Mouse (Mus musculus): ENCODE results near the gene Hibadh. TPM values are rescaled to one million over a fixed set of nuclear protein-coding genes. Genes with fewer than 3 reads are reported as not detected.
"Not testable (repeated sequence)": the region's sequence is repeated elsewhere in the genome, so short reads cannot be mapped to it uniquely, and the experiment has no call there.

Gene Hibadh
- 65.7 and 74.4 TPM in 2 replicates for total RNA-seq (2017)

DNA sequence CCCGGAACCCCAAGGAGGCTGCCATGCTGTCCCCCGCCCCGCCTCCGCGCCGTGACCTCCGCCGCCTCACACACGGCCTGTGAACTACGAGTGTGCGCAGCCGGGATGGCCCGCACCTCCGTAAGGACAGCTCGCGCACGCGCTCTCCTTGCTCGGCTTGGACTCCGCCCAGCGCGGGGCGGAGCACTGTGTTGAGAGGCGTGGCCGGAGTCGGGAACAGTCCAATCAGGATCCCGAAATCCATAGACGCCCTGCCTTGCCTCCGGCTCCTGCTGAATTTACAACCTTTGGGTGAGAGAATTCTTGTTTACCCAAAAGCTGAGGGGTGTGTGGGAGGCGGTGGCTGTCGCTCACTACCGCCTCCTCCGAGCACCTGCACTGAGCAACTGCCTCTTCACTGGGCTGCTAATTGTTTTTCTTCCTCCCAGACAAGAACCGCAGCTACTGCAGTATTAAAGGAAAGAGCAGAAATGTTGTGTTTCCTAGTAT lies at the start of gene Hibadh:
TSS of gene Hibadh (minus strand) at position 166 of the 489 bp plus-strand sequence.
- ATAC-seq (replicated peaks in 1 of 2; ENCODE audit: insufficient read depth in 1 of 2, low FRiP score in 2 of 2, low TSS enrichment in 1 of 2, low read depth in 1 of 2, poor library complexity in 2 of 2, severe bottlenecking in 2 of 2), result peak; percentile 96 to 99

- no peak for ATAC-seq (replicated peaks in 1 of 2; ENCODE audit: insufficient read depth in 1 of 2, low FRiP score in 2 of 2, low TSS enrichment in 1 of 2, low read depth in 1 of 2, poor library complexity in 2 of 2, severe bottlenecking in 2 of 2)
Measured at GRCm38 (mm10) chr6:52686901-52687500, 46.8 kb upstream of the Hibadh start.

DNA sequence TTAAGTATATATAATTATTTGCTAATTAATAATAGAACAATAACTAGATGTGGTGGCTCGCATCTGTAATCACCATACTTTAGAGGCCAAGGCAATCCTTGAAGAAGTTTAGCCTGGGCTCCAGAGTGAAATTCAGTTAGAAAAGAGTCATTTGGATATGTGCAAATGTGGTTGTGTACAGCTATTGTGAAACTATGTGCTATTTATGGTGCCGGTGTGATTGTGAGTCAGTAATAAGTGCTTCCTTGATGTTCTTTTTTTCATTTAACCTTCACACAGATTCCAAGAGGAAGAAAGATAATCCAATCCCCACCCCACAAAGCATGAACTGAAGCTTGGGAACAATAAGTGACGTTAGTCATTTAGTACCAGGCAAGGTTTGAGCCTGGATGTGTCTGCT lies 42.4 kb upstream of the Hibadh start:
- no peak for ATAC-seq (replicated peaks in 1 of 2; ENCODE audit: insufficient read depth in 1 of 2, low FRiP score in 2 of 2, low TSS enrichment in 1 of 2, low read depth in 1 of 2, poor library complexity in 2 of 2, severe bottlenecking in 2 of 2)

DNA sequence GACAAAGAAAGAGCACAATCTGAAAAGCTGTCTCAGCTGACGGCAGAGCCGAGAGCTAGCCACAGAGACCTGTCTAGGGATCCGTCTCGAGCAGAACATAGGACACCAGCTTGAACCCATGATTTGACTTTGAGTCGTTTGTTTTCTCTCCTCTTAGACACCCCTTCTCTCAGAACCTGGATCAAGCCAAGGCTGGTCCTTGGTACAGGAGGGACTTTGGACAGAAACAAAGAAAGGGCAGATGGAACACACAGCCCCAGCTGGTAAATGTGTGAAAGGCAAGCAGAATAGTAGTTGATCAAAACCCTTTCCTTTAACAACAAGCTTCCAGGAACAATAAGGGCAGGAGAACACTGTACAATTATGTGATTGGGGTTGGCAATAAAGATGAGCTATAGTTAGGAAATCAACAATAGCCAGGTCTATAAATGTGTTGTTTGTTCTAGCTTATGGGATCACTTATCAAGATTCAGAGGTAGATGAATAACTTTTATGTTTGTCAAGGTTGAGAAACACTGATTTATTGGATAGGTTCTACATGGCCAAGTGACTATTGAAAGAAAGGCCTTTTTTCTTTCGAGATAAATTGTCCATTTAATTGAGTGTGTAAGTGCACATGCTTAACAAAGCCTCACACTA lies 41.8 kb upstream of the Hibadh start:
- ATAC-seq (replicated peaks in 1 of 2; ENCODE audit: insufficient read depth in 1 of 2, low FRiP score in 2 of 2, low TSS enrichment in 1 of 2, low read depth in 1 of 2, poor library complexity in 2 of 2, severe bottlenecking in 2 of 2), result no peak

- no peak for ATAC-seq (replicated peaks in 1 of 2; ENCODE audit: insufficient read depth in 1 of 2, low FRiP score in 2 of 2, low TSS enrichment in 1 of 2, low read depth in 1 of 2, poor library complexity in 2 of 2, severe bottlenecking in 2 of 2)
Measured at GRCm38 (mm10) chr6:52680458-52681032, 40.4 kb upstream of the Hibadh start.

GRCm38 (mm10) chr6:52679565-52679964 lies 39.4 kb upstream of the Hibadh start:
- ATAC-seq (replicated peaks in 1 of 2; ENCODE audit: insufficient read depth in 1 of 2, low FRiP score in 2 of 2, low TSS enrichment in 1 of 2, low read depth in 1 of 2, poor library complexity in 2 of 2, severe bottlenecking in 2 of 2), result no peak

GRCm38 (mm10) chr6:52677534-52677933 lies 37.3 kb upstream of the Hibadh start:
- not testable (repeated sequence) for ATAC-seq (replicated peaks in 1 of 2; ENCODE audit: insufficient read depth in 1 of 2, low FRiP score in 2 of 2, low TSS enrichment in 1 of 2, low read depth in 1 of 2, poor library complexity in 2 of 2, severe bottlenecking in 2 of 2)

DNA sequence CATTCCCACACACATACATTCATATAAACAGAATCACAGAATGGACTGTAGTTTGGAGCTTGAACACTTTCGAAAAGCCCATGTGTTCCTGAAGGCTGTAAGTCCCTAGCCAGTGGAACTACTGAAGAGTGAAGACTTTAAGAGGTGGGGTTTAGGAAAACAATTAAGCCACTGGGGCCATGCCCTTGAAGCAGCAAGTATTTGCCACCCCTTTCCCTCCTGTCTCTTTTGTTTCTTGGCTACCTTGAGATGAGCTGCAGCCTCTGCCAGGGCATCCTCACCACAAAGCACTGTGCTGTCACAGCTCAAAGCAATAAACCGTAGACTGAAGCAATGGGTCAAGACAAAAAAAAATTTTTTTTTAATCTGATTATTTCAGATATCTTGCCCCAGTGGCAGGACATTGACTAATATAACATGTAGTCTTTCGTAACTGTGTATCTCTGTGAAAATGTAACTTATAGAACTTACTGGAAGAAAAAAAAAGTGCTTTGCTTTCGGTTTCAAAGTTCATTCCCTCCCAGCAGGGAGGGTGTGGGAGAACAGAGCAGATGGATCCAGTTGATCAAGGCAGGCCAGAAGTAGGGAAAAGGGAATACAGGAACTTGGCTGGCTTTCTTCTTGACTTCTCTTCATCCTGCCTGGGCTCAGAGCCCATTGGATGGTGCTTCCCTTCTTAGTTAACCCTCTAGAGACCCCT lies 35.2 kb upstream of the Hibadh start:
- peak in 1 of 2 experiments; percentile 13; a peak in 1 of 4 replicates for ATAC-seq (replicated peaks in 1 of 2; ENCODE audit: insufficient read depth in 1 of 2, low FRiP score in 2 of 2, low TSS enrichment in 1 of 2, low read depth in 1 of 2, poor library complexity in 2 of 2, severe bottlenecking in 2 of 2)

GRCm38 (mm10) chr6:52674541-52674940 lies 34.4 kb upstream of the Hibadh start:
- ATAC-seq (replicated peaks in 1 of 2; ENCODE audit: insufficient read depth in 1 of 2, low FRiP score in 2 of 2, low TSS enrichment in 1 of 2, low read depth in 1 of 2, poor library complexity in 2 of 2, severe bottlenecking in 2 of 2), result no peak

- ATAC-seq (replicated peaks in 1 of 2; ENCODE audit: insufficient read depth in 1 of 2, low FRiP score in 2 of 2, low TSS enrichment in 1 of 2, low read depth in 1 of 2, poor library complexity in 2 of 2, severe bottlenecking in 2 of 2), result no peak
Measured at GRCm38 (mm10) chr6:52673706-52674105, 33.5 kb upstream of the Hibadh start.

- peak; percentile 51 to 59; a peak in 2 of 4 replicates for ATAC-seq (replicated peaks in 1 of 2; ENCODE audit: insufficient read depth in 1 of 2, low FRiP score in 2 of 2, low TSS enrichment in 1 of 2, low read depth in 1 of 2, poor library complexity in 2 of 2, severe bottlenecking in 2 of 2)
Measured at GRCm38 (mm10) chr6:52672539-52672938, 32.4 kb upstream of the Hibadh start.

GRCm38 (mm10) chr6:52671791-52672190 lies 31.6 kb upstream of the Hibadh start:
- ATAC-seq (replicated peaks in 1 of 2; ENCODE audit: insufficient read depth in 1 of 2, low FRiP score in 2 of 2, low TSS enrichment in 1 of 2, low read depth in 1 of 2, poor library complexity in 2 of 2, severe bottlenecking in 2 of 2), result no peak

DNA sequence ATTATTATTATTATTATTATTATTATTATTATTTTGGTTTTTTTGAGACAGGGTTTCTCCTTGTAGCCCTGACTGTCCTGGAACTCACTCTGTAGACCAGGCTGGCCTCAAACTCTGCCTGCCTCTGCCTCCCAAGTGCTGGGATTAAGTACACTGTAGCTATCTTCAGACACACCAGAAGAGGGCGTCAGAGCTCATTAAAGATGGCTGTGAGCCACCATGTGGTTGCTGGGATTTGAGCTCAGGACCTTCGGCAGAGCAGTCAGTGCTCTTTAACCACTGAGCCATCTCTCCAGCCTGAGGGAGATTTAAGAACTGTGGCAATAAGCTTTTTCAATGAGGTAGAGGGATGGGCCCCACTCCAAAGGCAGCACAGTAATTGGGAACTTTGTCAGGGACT lies 29.7 kb upstream of the Hibadh start:
- ATAC-seq (replicated peaks in 1 of 2; ENCODE audit: insufficient read depth in 1 of 2, low FRiP score in 2 of 2, low TSS enrichment in 1 of 2, low read depth in 1 of 2, poor library complexity in 2 of 2, severe bottlenecking in 2 of 2), result not testable (repeated sequence)

GRCm38 (mm10) chr6:52667641-52668040 lies 27.5 kb upstream of the Hibadh start:
- no peak for ATAC-seq (replicated peaks in 1 of 2; ENCODE audit: insufficient read depth in 1 of 2, low FRiP score in 2 of 2, low TSS enrichment in 1 of 2, low read depth in 1 of 2, poor library complexity in 2 of 2, severe bottlenecking in 2 of 2)

DNA sequence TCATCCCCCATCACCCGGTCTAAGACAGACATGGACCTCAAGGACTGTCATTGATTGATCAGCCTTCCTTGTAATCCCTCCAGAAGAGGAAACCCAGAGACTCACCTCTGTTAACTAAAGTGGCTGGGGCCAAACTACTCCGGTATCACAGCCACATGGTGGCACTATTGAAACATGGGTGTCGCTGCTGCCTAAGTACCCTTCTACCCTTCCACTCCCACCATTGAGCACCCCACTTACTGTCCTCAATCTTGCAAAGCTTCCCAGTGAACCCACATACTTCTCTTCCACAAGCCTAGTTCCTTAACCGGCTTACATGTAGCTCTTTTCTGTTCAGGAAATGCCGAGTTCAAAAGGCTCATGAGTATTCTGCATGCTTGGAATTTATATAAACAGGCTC lies 22.8 kb upstream of the Hibadh start:
- ATAC-seq (replicated peaks in 1 of 2; ENCODE audit: insufficient read depth in 1 of 2, low FRiP score in 2 of 2, low TSS enrichment in 1 of 2, low read depth in 1 of 2, poor library complexity in 2 of 2, severe bottlenecking in 2 of 2), result peak in 1 of 2 experiments; percentile 65; a peak in 1 of 4 replicates

DNA sequence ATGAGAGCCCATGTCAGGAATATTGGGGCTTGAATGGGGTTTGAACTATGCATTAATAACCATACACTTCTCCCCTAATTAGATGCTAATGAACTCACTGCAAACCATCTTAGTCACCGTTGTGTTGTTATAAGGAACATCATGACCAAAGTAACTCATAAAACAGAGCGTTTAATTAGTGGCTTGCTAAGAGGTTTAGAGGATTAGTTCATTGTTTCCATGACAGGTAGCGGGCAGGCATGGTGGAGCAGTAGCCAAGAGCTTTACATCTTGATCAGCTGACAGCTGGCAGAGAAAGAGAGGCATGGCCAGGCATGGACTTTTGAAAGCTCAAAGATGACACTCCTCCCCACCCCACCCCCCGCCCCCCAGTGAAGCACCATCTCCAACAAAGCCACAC lies 15.1 kb upstream of the Hibadh start:
- no peak for ATAC-seq (replicated peaks in 1 of 2; ENCODE audit: insufficient read depth in 1 of 2, low FRiP score in 2 of 2, low TSS enrichment in 1 of 2, low read depth in 1 of 2, poor library complexity in 2 of 2, severe bottlenecking in 2 of 2)

DNA sequence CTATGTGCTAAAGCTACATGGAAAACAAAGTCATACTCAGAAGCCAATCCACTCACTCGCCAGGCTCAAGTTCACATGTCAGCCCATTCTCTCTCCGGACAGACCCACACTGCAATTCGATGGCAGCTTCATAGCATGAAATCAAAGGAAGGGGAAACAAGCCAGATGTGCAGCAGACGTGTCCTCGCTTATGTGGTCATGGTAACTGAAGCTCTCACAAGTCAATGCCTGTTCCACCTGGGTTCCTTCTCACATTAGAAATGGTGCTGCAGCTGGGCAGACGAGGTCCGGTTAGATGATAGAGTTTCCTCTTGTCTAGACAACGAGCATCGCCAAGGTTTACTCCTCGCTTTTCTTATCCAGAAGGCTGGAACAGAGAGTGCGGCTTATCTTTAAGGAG lies 8.6 kb upstream of the Hibadh start:
- no peak for ATAC-seq (replicated peaks in 1 of 2; ENCODE audit: insufficient read depth in 1 of 2, low FRiP score in 2 of 2, low TSS enrichment in 1 of 2, low read depth in 1 of 2, poor library complexity in 2 of 2, severe bottlenecking in 2 of 2)

DNA sequence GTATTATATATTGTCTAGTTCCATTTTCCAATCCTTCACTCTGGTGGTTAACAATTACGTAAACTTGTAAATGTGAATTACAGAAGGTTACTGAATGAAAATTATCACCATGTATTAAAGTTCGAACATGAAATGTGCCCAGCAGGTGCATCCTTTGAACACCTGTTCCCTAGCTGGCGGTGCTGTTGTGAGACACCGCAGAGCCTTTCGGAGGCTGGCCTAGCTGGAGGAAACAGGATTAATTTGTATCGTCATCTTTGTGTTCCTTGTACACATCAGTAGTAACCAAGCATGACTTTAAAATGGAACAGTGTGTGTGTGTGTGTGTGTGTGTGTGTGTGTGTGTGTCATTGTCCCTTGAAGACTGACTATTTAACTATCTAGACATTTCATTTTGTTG lies 7.8 kb upstream of the Hibadh start:
- ATAC-seq (replicated peaks in 1 of 2; ENCODE audit: insufficient read depth in 1 of 2, low FRiP score in 2 of 2, low TSS enrichment in 1 of 2, low read depth in 1 of 2, poor library complexity in 2 of 2, severe bottlenecking in 2 of 2), result no peak

Measured in hematopoietic stem cell, adult 5-6 weeks (primary cell).